Mouse (Mus musculus) ES-E14 (cell line): ENCODE results near the gene Psmd12.

Experiments used
- CHD2 ChIP-seq: IDR thresholded peaks from 2 replicates; pipeline ENCODE4 v1.6.1; 2014; ENCODE audit warnings: mild to moderate bottlenecking, low read depth, low read length, inconsistent platforms
- HCFC1 ChIP-seq: IDR thresholded peaks from 2 replicates; pipeline ENCODE4 v1.6.1; 2012; ENCODE audit warnings: low read length, inconsistent platforms, borderline replicate concordance; ENCODE audit not compliant: insufficient read depth
- MAFK ChIP-seq: IDR thresholded peaks from 2 replicates; pipeline ENCODE4 v1.6.1; 2014; ENCODE audit warnings: mild to moderate bottlenecking, low read depth, low read length, inconsistent platforms; ENCODE audit not compliant: insufficient read depth
- ZC3H11A ChIP-seq: IDR thresholded peaks from 2 replicates; pipeline ENCODE4 v1.6.1; 2012; ENCODE audit warnings: low read depth, mild to moderate bottlenecking, inconsistent platforms, low read length, borderline replicate concordance
- ZNF384 ChIP-seq: IDR thresholded peaks from 2 replicates; pipeline ENCODE4 v1.6.1; 2012; ENCODE audit warnings: low read depth, low read length, inconsistent platforms

GRCm38 (mm10) chr11:107510362-107511269 is 31.3 kb downstream of the Psmd12 start:
- TF ChIP-seq CHD2: no peak; the same call in 1 of the 2 replicates
- TF ChIP-seq ZNF384: no peak
- no peak for TF ChIP-seq ZC3H11A
- TF ChIP-seq HCFC1: no peak
- TF ChIP-seq MAFK: no peak
